Mouse (Mus musculus) adrenal gland, postnatal 14 days (tissue): ENCODE measurements around the gene Nhs. TPM values are rescaled to one million over a fixed set of nuclear protein-coding genes. Genes with fewer than 3 reads are reported as not detected.

Experiments used
- DNase-seq: peaks from one replicate; pipeline ENCODE4 v3.0.0; 2021; ENCODE audit warnings: mixed read lengths
- total RNA-seq: library from RNA; stranded (reverse); gene quantifications from 2 replicates; pipeline ENCODE4 v1.2.3, GENCODE M21; 2021

Nhs gene
- total RNA-seq, 1 experiment from 2014 or later = 1.3 TPM

- no peak for DNase-seq
Measured at GRCm38 (mm10) chrX:162020039-162020566, 139.4 kb downstream of the Nhs start.

GRCm38 (mm10) chrX:162017471-162017870, 142.1 kb downstream of the Nhs start:
- no peak for DNase-seq

GRCm38 (mm10) chrX:162012570-162012969, 147.0 kb downstream of the Nhs start:
- no peak for DNase-seq

- DNase-seq = no peak
Measured at GRCm38 (mm10) chrX:162009876-162010275, 149.7 kb downstream of the Nhs start.

- no peak for DNase-seq
Measured at GRCm38 (mm10) chrX:162003818-162004217, 155.7 kb downstream of the Nhs start.

GRCm38 (mm10) chrX:161998876-161999275, 160.7 kb downstream of the Nhs start:
- no peak for DNase-seq

- DNase-seq = no peak
Measured at GRCm38 (mm10) chrX:161997170-161997795, 162.2 kb downstream of the Nhs start.

- no peak for DNase-seq
Measured at GRCm38 (mm10) chrX:161990171-161990570, 169.4 kb downstream of the Nhs start.

GRCm38 (mm10) chrX:161984961-161985360, 174.6 kb downstream of the Nhs start:
- DNase-seq = no peak

- no peak for DNase-seq
Measured at GRCm38 (mm10) chrX:161981399-161981798, 178.1 kb downstream of the Nhs start.

- no peak for DNase-seq
Measured at GRCm38 (mm10) chrX:161979946-161980345, 179.6 kb downstream of the Nhs start.

GRCm38 (mm10) chrX:161977236-161977841, 182.2 kb downstream of the Nhs start:
- no peak for DNase-seq

- DNase-seq = no peak
Measured at GRCm38 (mm10) chrX:161976376-161976775, 183.2 kb downstream of the Nhs start.

- no peak for DNase-seq
Measured at GRCm38 (mm10) chrX:161973572-161973971, 186.0 kb downstream of the Nhs start.

GRCm38 (mm10) chrX:161972723-161973122, 186.8 kb downstream of the Nhs start:
- DNase-seq = no peak

GRCm38 (mm10) chrX:161971961-161972502, 187.5 kb downstream of the Nhs start:
- DNase-seq = no peak

- no peak for DNase-seq
Measured at GRCm38 (mm10) chrX:161971131-161971530, 188.4 kb downstream of the Nhs start.

- DNase-seq = peak; percentile 9
Measured at GRCm38 (mm10) chrX:161967692-161968091, 191.8 kb downstream of the Nhs start.

GRCm38 (mm10) chrX:161963372-161963771, 196.2 kb downstream of the Nhs start:
- no peak for DNase-seq

- DNase-seq = no peak
Measured at GRCm38 (mm10) chrX:161962855-161963254, 196.7 kb downstream of the Nhs start.

GRCm38 (mm10) chrX:161961756-161962155, 197.8 kb downstream of the Nhs start:
- no peak for DNase-seq

- peak; percentile 72 for DNase-seq
Measured at GRCm38 (mm10) chrX:161961176-161961575, 198.4 kb downstream of the Nhs start.

GRCm38 (mm10) chrX:161952356-161952755, 207.2 kb downstream of the Nhs start:
- no peak for DNase-seq
